Mouse (Mus musculus) layer of hippocampus, adult 2 months (tissue): ENCODE results near the gene Dusp27. TPM values are rescaled to one million over a fixed set of nuclear protein-coding genes. Genes with fewer than 3 reads are reported as not detected.

Experiments
- DNase-seq, 2 experiments: peaks; one replicate each; pipeline ENCODE4 v3.0.0; 2022; ENCODE audit warnings: low spot score in 2 of 2
- H3K27ac ChIP-seq: fragments of 200-600 bp; 2 replicates; pipeline ENCODE4 v1.8.1; 2022
- H3K4me3 ChIP-seq: fragments of 200-600 bp; 2 replicates; pipeline ENCODE4 v1.8.1; 2022; ENCODE audit warnings: mild to moderate bottlenecking
- CTCF ChIP-seq: fragments of 200-600 bp; conservative IDR thresholded peaks from 2 replicates; pipeline ENCODE4 v1.8.1; 2022; ENCODE audit warnings: antibody characterized with exemption, mild to moderate bottlenecking, moderate library complexity
- total RNA-seq, 2 experiments: library from RNA; stranded (reverse); gene quantifications; 2 replicates each; pipeline ENCODE4 v1.2.3; 2021

Gene Dusp27
- total RNA-seq, 2 experiments from 2014 or later, result not detected

DNA sequence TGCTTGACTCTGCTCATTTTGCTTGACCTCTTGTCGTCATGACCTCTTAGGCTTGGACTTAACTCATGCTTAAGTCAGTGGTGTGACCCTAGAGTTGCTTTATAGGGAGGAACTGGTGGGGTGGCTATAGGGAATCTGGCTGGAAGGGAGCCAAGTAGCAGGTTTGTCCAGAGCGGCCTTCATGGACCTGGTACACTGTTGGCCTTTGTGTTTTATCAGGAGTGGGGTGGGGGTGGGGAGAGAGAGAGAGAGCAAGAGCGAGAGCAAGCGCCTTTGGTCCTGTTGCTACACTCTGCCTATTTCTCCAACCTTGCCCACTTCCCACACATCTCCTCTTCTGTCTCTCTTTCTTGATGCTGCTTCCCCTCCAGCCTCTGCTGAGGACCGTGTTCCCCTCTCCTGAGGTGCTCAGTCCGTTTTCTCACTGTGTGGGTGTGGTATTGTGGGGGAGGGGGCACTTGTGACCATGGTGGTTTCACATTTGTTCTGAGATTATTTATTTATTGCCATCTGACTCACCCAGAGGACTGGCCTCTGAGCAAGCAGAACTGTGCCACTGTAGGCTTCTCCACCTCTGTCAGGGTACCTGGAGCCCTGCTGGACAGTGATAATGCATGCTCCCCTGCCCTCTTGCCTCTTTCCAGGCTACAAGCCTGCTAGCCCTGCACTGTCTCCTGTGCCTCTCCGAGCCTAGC, 9.7 kb upstream of the Dusp27 start:
- DNase-seq, result no peak
- no peak for TF ChIP-seq CTCF
- no peak overlapping the region for H3K4me3 ChIP-seq
- H3K27ac ChIP-seq, result no peak overlapping the region

DNA sequence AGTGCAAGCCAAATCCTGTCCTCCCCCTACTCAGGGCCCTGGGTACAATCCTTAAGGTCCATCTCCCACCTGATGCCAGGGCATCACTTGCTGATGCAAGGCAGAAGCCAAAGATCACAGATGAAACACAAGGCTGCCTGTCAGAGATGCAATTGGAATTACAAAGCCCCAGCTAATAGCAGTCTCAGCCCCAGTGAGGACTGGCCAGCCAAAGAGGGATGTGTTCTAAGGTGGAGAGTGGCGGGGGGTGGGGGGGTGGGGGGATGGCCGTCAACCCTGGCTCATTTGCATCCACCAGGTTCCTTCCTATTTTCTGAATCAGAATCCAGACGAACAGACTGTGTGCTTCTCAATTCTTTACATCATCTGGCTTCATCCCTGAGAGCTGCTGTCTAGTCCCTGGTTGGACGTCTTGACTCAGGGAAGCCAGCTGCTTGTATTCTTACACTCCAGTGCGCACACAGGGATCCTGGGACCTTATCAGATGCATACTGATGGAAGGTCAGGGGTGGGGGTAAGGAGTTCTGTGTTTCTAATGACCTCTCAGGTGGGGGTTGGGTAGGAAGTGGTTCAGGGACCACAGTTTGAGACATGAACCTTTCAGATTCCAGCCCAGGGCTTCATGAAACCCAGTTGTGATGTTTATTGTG, 7.5 kb upstream of the Dusp27 start:
- no peak overlapping the region for H3K4me3 ChIP-seq
- no peak for TF ChIP-seq CTCF
- DNase-seq, result no peak
- no peak overlapping the region for H3K27ac ChIP-seq

GRCm38 (mm10) chr1:166132367-166132766, 4.6 kb upstream of the Dusp27 start:
- Histone ChIP-seq H3K27ac (no peak overlapping the region), H3K4me3 (no peak overlapping the region)
- DNase-seq, result no peak
- TF ChIP-seq CTCF, result no peak

GRCm38 (mm10) chr1:166130224-166130860, 2.6 kb upstream of the Dusp27 start, which contains the start of gene Gpa33:
Gpa33 (plus strand) TSS chr1:166130238.
- TF ChIP-seq CTCF, result no peak
- H3K27ac ChIP-seq, result no peak within 1 kb of the TSS
- no peak within 1 kb of the TSS for H3K4me3 ChIP-seq
- no peak for DNase-seq

GRCm38 (mm10) chr1:166128551-166128950, 829 bp upstream of the Dusp27 start:
- no peak for TF ChIP-seq CTCF
- H3K4me3 ChIP-seq, result no peak overlapping the region
- H3K27ac ChIP-seq, result no peak overlapping the region
- no peak for DNase-seq

DNA sequence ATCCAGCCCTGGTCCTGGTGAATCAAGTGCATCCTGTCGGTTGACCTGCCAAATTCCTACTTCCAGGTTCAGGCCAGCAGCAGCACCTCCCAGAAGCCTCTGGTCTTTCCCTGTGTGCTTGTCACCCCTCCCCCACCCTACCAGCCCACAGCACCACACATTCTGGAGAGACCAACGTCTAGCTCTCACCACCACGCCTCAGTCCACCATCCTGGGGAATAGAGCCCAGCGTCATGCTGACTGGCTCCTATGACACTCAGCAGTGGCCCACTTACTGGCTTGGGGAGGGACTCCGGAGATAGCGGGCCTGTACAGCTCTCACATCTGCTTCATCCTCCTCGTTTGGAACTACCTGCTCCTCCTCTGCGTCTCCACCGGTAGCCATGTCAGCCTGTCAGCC, 927 bp downstream of the Dusp27 start:
- no peak for TF ChIP-seq CTCF
- H3K4me3 ChIP-seq, result no peak overlapping the region

GRCm38 (mm10) chr1:166126290-166126689, 1.4 kb downstream of the Dusp27 start:
- H3K27ac ChIP-seq, result no peak overlapping the region
- TF ChIP-seq CTCF, result no peak
- H3K4me3 ChIP-seq, result no peak overlapping the region
- DNase-seq, result no peak

More for the DNA sequence above, 927 bp downstream of the Dusp27 start:
- no peak overlapping the region for H3K27ac ChIP-seq
- DNase-seq, result no peak

GRCm38 (mm10) chr1:166124932-166125593, 2.7 kb downstream of the Dusp27 start:
- Histone ChIP-seq H3K4me3 (no peak overlapping the region), H3K27ac (no peak overlapping the region)
- DNase-seq, result no peak
- TF ChIP-seq CTCF, result no peak

DNA sequence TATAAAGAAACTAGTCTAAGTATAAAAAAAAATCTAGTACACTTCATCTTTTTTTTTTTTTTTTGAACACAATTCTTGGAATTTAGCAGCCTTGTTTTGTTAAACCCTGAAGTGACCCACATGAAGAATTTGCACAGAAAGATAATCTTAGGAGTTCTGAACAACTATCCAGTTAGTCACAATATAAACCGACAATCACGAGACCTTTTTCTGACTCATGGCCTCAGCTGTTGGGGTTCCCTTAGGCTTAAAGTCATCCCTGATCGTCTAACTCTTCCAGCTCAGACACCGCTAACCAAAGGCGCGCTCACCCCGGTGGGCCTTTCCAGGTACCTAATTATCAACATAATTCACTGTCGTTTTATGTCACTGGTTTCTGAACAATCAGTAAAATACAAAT, 4.0 kb downstream of the Dusp27 start:
- TF ChIP-seq CTCF, result no peak
- DNase-seq, result no peak
- H3K4me3 ChIP-seq, result no peak overlapping the region
- no peak overlapping the region for H3K27ac ChIP-seq

- DNase-seq, result no peak
- Histone ChIP-seq H3K4me3 (no peak overlapping the region), H3K27ac (no peak overlapping the region)
- peak; percentile 31 for TF ChIP-seq CTCF
Observed at GRCm38 (mm10) chr1:166123045-166123444, 4.7 kb downstream of the Dusp27 start.

GRCm38 (mm10) chr1:166122114-166122513, 5.6 kb downstream of the Dusp27 start:
- DNase-seq, result no peak
- Histone ChIP-seq H3K27ac (no peak overlapping the region), H3K4me3 (no peak overlapping the region)
- TF ChIP-seq CTCF, result no peak

- no peak for TF ChIP-seq CTCF
- Histone ChIP-seq H3K27ac (no peak overlapping the region), H3K4me3 (no peak overlapping the region)
- DNase-seq, result no peak
Observed at GRCm38 (mm10) chr1:166117866-166118639, 9.7 kb downstream of the Dusp27 start.
